Mouse (Mus musculus): ENCODE data around the gene Gm49486. TPM values are rescaled to one million over a fixed set of nuclear protein-coding genes. Genes with fewer than 3 reads are reported as not detected.
A peak's percentile ranks its signal among the peaks of the same experiment; 100 is the strongest.

Gm49486 gene
- polyA plus RNA-seq, 1 experiment: 0.11 TPM

DNA sequence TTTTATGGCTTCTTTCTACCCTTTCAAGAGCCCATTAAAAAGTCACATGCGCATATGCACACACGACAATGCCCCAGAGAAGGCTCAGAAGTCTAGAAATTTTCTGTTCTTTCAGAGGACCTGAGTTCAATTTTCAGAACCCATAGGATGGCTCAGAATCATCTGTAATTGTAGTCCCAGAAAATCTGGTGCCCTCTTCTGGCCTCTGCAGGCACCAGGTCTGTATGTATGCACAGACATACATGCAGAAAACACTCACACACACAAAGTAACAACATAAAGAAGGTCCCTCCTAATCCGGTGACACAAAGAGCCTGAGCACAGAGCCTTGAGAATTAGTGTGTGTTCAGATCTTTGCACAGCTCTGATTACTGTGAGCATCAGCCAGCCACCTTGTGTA, 61.1 kb downstream of the Gm49486 start:
- Histone ChIP-seq H3K4me1 (ENCODE audit: control insufficient read depth, insufficient read depth, low read length) (no peaks in the 10 kb centered on the region), H3K4me3 (replicated peaks; ENCODE audit: extremely low read depth, low read depth, low read length) (no peak overlapping the region)
- TF ChIP-seq POLR2A (IDR thresholded peaks at IDR 0.05; ENCODE audit: borderline replicate concordance, extremely low read depth, low read depth, low read length) (no peak), CTCF (IDR thresholded peaks at IDR 0.05; ENCODE audit: insufficient read depth, low read length) (no peak)
- no peak for DNase-seq
- 90% methylated on average over 3 of the region's 3 CpGs for WGBS

DNA sequence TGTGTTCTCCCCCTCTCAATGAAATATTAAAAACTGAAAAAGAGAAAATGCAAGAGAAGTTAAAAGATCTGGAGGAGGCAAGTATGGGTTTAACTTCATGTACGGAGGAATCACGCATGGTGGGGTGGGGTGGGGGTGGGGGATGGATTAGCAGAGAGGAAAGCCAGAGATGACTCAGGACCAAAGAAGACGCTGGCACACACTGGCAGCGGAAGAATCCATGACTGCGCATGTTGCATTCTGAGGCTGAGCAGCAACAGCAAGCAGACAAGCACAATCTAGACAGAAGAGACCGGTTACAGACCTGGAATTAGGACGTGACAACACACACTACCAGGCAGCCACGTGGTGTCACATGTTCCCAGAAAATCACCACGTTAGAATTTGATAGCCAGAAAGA, 63.6 kb downstream of the Gm49486 start:
- DNase-seq: no peak
- 89% methylated on average over 9 of the region's 9 CpGs for WGBS

DNA sequence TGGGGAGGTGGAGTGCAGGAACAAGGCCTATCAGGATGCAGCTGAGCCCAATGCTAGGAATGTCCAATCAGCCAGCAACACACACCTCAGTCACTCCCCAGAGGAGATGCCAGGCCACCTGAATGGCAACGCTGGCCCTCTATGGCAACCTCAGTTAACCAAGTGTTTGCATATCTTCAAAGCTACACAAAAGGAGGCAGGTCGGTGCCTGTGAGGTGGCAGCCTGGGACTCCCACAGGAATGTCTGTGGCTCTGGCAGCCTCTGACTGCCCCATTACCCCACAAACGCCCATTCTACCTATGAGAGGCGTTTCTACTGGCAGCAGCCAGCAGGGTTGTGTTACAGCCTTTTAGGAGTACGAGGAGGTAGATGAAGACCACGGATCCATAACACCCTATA, 69.4 kb downstream of the Gm49486 start:
- Histone ChIP-seq H3K4me1 (ENCODE audit: control insufficient read depth, insufficient read depth, low read length) (0 out of 2 replicates have a peak, but pooled peaks cover 2% of the 10 kb centered on the region), H3K4me3 (replicated peaks; ENCODE audit: extremely low read depth, low read depth, low read length) (no peak overlapping the region)
- DNase-seq: peak; percentile 20
- TF ChIP-seq CTCF (IDR thresholded peaks at IDR 0.05; ENCODE audit: insufficient read depth, low read length) (no peak), POLR2A (IDR thresholded peaks at IDR 0.05; ENCODE audit: borderline replicate concordance, extremely low read depth, low read depth, low read length) (no peak)
- WGBS: 67% methylated on average over 6 of the region's 6 CpGs

More for the DNA sequence above, 63.6 kb downstream of the Gm49486 start:
- no peak overlapping the region for H3K4me3 ChIP-seq (replicated peaks; ENCODE audit: extremely low read depth, low read depth, low read length)
- H3K4me1 ChIP-seq (ENCODE audit: control insufficient read depth, insufficient read depth, low read length): no peaks in the 10 kb centered on the region
- TF ChIP-seq CTCF (IDR thresholded peaks at IDR 0.05; ENCODE audit: insufficient read depth, low read length): no peak
- no peak for TF ChIP-seq POLR2A (IDR thresholded peaks at IDR 0.05; ENCODE audit: borderline replicate concordance, extremely low read depth, low read depth, low read length)

- no peak overlapping the region for H3K4me3 ChIP-seq (replicated peaks; ENCODE audit: extremely low read depth, low read depth, low read length)
- TF ChIP-seq CTCF (IDR thresholded peaks at IDR 0.05; ENCODE audit: insufficient read depth, low read length): no peak
- no peak for TF ChIP-seq POLR2A (IDR thresholded peaks at IDR 0.05; ENCODE audit: borderline replicate concordance, extremely low read depth, low read depth, low read length)
- no peak for DNase-seq
- WGBS: 80% methylated on average over 2 of the region's 2 CpGs
- 0 out of 2 replicates have a peak, but pooled peaks cover 2% of the 10 kb centered on the region for H3K4me1 ChIP-seq (ENCODE audit: control insufficient read depth, insufficient read depth, low read length)
Measured at GRCm38 (mm10) chr15:79299563-79300155, 70.5 kb downstream of the Gm49486 start.

DNA sequence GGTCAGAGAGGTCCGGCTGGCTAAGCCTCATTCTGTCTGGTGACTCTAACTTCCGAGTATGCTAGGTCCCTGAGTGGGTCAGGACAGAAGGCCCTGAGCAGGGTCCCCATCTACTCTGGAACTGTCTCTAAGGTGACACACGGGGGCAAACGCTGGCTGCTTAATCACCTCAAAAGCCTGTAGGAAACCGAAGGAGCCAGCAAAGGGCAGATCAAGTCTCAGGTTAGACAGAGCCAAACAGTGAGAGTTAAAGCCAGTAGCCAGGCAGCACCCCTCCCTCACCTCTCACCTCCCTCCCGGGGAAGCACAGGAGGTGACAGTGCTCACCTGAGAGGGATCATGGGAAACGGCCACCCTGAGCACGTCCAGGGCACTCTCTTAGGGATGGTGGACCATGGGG, 74.5 kb downstream of the Gm49486 start:
- no peak for DNase-seq
- 92% methylated on average over 8 of the region's 8 CpGs for WGBS

DNA sequence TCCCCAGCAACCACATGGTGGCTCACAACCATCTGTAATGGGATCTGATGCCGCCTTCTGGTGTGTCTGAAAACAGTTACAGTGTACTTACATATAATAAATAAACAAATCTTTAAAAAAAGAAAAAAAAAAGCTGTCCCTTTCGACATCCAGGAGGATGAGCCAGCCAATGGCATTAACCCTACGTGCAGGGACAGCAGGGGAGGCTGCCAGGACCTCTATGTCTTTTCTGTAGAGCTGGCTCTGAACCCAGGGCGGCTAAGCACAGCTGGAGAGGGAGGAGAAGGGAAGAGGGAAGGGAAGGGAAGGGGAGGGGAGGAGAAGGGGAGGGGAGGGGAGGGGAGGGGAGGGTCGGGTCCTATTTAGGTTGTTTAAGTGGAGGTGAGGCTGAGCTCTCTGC, 75.6 kb downstream of the Gm49486 start:
- TF ChIP-seq POLR2A (IDR thresholded peaks at IDR 0.05; ENCODE audit: borderline replicate concordance, extremely low read depth, low read depth, low read length) (no peak), CTCF (IDR thresholded peaks at IDR 0.05; ENCODE audit: insufficient read depth, low read length) (no peak)
- no peak overlapping the region for H3K4me3 ChIP-seq (replicated peaks; ENCODE audit: extremely low read depth, low read depth, low read length)
- 54% methylated on average over 4 of the region's 5 CpGs for WGBS
- DNase-seq: no peak
- H3K4me1 ChIP-seq (ENCODE audit: control insufficient read depth, insufficient read depth, low read length): no peaks in the 10 kb centered on the region

More for the DNA sequence above, 74.5 kb downstream of the Gm49486 start:
- TF ChIP-seq CTCF (IDR thresholded peaks at IDR 0.05; ENCODE audit: insufficient read depth, low read length) (no peak), POLR2A (IDR thresholded peaks at IDR 0.05; ENCODE audit: borderline replicate concordance, extremely low read depth, low read depth, low read length) (no peak)
- Histone ChIP-seq H3K4me3 (replicated peaks; ENCODE audit: extremely low read depth, low read depth, low read length) (no peak overlapping the region), H3K4me1 (ENCODE audit: control insufficient read depth, insufficient read depth, low read length) (0 out of 2 replicates have a peak, but pooled peaks cover 2% of the 10 kb centered on the region)

DNA sequence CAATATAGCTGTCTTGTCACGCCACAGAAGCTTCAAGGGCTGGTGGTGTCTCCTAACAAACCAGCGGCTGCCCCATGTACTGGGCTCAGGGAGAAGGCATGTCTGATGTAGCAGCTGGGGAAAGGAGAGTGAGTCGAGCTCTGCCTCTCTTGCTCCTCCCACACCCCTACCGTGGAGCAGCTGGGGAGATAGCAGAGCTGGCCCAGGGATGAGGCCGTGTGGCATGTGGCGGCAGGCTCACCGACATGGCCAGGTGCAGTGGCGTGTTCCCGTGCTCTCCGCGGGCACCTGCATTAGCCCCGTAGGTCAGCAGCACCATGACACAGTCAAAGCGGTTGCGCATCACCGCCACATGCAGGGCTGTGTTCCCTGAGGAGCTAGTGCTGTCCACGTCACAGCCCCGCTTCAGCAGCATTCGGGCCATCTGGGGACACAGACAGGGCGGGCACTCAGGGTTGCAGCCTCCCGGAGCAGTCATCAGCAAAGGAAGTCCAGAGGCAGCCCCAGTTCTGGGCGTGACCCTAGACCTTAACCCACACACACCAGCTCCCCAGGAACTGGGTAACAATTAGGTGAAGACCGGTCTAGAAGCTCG, 76.9 kb downstream of the Gm49486 start:
- Histone ChIP-seq H3K4me3 (replicated peaks; ENCODE audit: extremely low read depth, low read depth, low read length) (no peak overlapping the region), H3K4me1 (ENCODE audit: control insufficient read depth, insufficient read depth, low read length) (no peaks in the 10 kb centered on the region)
- 79% methylated on average over 23 of the region's 23 CpGs for WGBS
- TF ChIP-seq CTCF (IDR thresholded peaks at IDR 0.05; ENCODE audit: insufficient read depth, low read length) (no peak), POLR2A (IDR thresholded peaks at IDR 0.05; ENCODE audit: borderline replicate concordance, extremely low read depth, low read depth, low read length) (no peak)
- no peak for DNase-seq

Other genes starting within 250 kb of the Gm49486 start
- gene H1f0, start 200.9 kb upstream of the Gm49486 start, polyA plus RNA-seq (2012; rRNA removed): 92.0 and 112 TPM in 2 replicates
- gene Galr3, start 187.5 kb upstream of the Gm49486 start, polyA plus RNA-seq (2012; rRNA removed): 1.3 and 1.8 TPM in 2 replicates
- 60.7 and 67.3 TPM in 2 replicates for gene Ankrd54, start 166.5 kb upstream of the Gm49486 start, polyA plus RNA-seq (2012; rRNA removed)
- gene Eif3l, start 154.2 kb upstream of the Gm49486 start, polyA plus RNA-seq (2012; rRNA removed): 81.2 and 105 TPM in 2 replicates
- gene Micall1, start 120.5 kb upstream of the Gm49486 start, polyA plus RNA-seq (2012; rRNA removed): 31.9 and 36.1 TPM in 2 replicates
- gene Polr2f, start 88.4 kb upstream of the Gm49486 start, polyA plus RNA-seq (2012; rRNA removed): 35.2 and 38.9 TPM in 2 replicates
- 20.1 and 20.8 TPM in 2 replicates for gene 1700088E04Rik, start 88.1 kb upstream of the Gm49486 start, polyA plus RNA-seq (2012; rRNA removed)
- gene Sox10, start 64.2 kb upstream of the Gm49486 start, polyA plus RNA-seq (2012; rRNA removed): 1.4 and 3.6 TPM in 2 replicates
- 21.2 and 25.9 TPM in 2 replicates for gene Pick1, start 218 bp upstream of the Gm49486 start, polyA plus RNA-seq (2012; rRNA removed)
- 0.37 and 0.52 TPM in 2 replicates for gene Slc16a8, start 25.4 kb downstream of the Gm49486 start, polyA plus RNA-seq (2012; rRNA removed)
- gene Baiap2l2, start 56.1 kb downstream of the Gm49486 start, polyA plus RNA-seq (2012; rRNA removed): 2.1 and 2.6 TPM in 2 replicates
- gene Pla2g6, start 99.0 kb downstream of the Gm49486 start, polyA plus RNA-seq (2012; rRNA removed): 25.9 and 26.1 TPM in 2 replicates
- gene Maff, start 117.2 kb downstream of the Gm49486 start, polyA plus RNA-seq (2012; rRNA removed): 12.1 and 21.0 TPM in 2 replicates
- 269 and 331 TPM in 2 replicates for gene Tmem184b, start 174.2 kb downstream of the Gm49486 start, polyA plus RNA-seq (2012; rRNA removed)
- 90.8 and 109 TPM in 2 replicates for gene Csnk1e, start 226.2 kb downstream of the Gm49486 start, polyA plus RNA-seq (2012; rRNA removed)